ENCODE assay signal across 9 mouse cellular contexts in genomic region chr9:44486741-44487421, GRCm38 (mm10). TPM values are rescaled to one million over a fixed set of nuclear protein-coding genes. Genes with fewer than 3 reads are reported as not detected.
DNase-seq lines count a peak whose midpoint lies in the region; ATAC-seq and TF ChIP-seq lines count a peak whose summit lies in the region.
"Had no signal": no experiment of that assay in that cellular context is flagged by ENCODE, and none has a peak within 500 bp of the region (broad histone marks: within the 10 kb centered on the region; RNA-seq: fewer than 3 reads in every experiment).

No protein-coding gene starts in this region.

- 12% methylated on average over 15 of the region's 15 CpGs for WGBS in heart, embryonic 13.5 days
- 10% methylated on average over 15 of the region's 15 CpGs for WGBS in kidney, postnatal 0 days

- H3K4me1 ChIP-seq in heart, embryonic 13.5 days = peaks cover 85% of the 10 kb centered on the region
- peaks cover 75% of the 10 kb centered on the region for H3K4me1 ChIP-seq in kidney, postnatal 0 days (replicated peaks; ENCODE audit: insufficient read depth, low read length)

- TF ChIP-seq CTCF in left cerebral cortex, adult 2 months (IDR thresholded peaks at IDR 0.05) = no peak
- TF ChIP-seq CTCF in kidney, postnatal 0 days (IDR thresholded peaks at IDR 0.05; ENCODE audit: low read depth) = no peak

- no peaks in the 10 kb centered on the region for H3K9me3 ChIP-seq in heart, embryonic 13.5 days
- no peaks in the 10 kb centered on the region for H3K9me3 ChIP-seq in kidney, postnatal 0 days (replicated peaks; ENCODE audit: low read length)
- H3K9me3 ChIP-seq: G1E had no signal

- peak overlapping the region; percentile 99 for H3K9ac ChIP-seq in heart, embryonic 13.5 days
- H3K9ac ChIP-seq in kidney, postnatal 0 days (ENCODE audit: low read depth, low read length) = peak overlapping the region; percentile 14; the same call in 1 of the 2 replicates

- peak overlapping the region; percentile 83 for H3K4me2 ChIP-seq in heart, embryonic 13.5 days
- H3K4me2 ChIP-seq in kidney, postnatal 0 days (ENCODE audit: low read length) = peak overlapping the region; percentile 77

- peak overlapping the region; percentile 63; the same call in 1 of the 2 replicates for H3K27ac ChIP-seq in left cerebral cortex, adult 2 months
- H3K27ac ChIP-seq in heart, embryonic 13.5 days (replicated peaks) = peak overlapping the region; percentile 91
- peak overlapping the region; percentile 95 for H3K27ac ChIP-seq in kidney, postnatal 0 days

- ATAC-seq in heart, embryonic 13.5 days (ENCODE audit: extremely low read depth, insufficient number of reproducible peaks, low FRiP score, low TSS enrichment) = no peak
- ATAC-seq in kidney, postnatal 0 days (replicated peaks; ENCODE audit: low FRiP score, low read depth) = no peak
- no peak for ATAC-seq in erythroid progenitor cell, adult 5-6 weeks (replicated peaks; ENCODE audit: low FRiP score, poor library complexity, severe bottlenecking)

- no peak for DNase-seq in left cerebral cortex, adult 2 months (ENCODE audit: extremely low spot score in 1 of 2, low spot score in 2 of 2)
- DNase-seq in left cerebral cortex, postnatal 25 days (ENCODE audit: low spot score in 2 of 2) = no peak
- DNase-seq in cerebellum, postnatal 10 days = peak; percentile 59 to 61
- no peak for DNase-seq in kidney, postnatal 0 days (ENCODE audit: low spot score)
- peak; percentile 80 for DNase-seq in lung, postnatal 14 days
- DNase-seq in T-cell, adult 2 months (ENCODE audit: low spot score) = no peak

- no peaks in the 10 kb centered on the region for H3K27me3 ChIP-seq in heart, embryonic 13.5 days (replicated peaks)
- no peaks in the 10 kb centered on the region for H3K27me3 ChIP-seq in kidney, postnatal 0 days (ENCODE audit: insufficient read depth, low read length)

- intact Hi-C loops in left cerebral cortex, adult 2 months (cut with DNase I) = no loop called here
- intact Hi-C loops in left cerebral cortex, postnatal 25 days (cut with DNase I) = no loop called here

- peaks cover 6% of the 10 kb centered on the region; the same call in 1 of the 2 replicates for H3K36me3 ChIP-seq in heart, embryonic 13.5 days
- no peaks in the 10 kb centered on the region for H3K36me3 ChIP-seq in kidney, postnatal 0 days (ENCODE audit: insufficient read depth, low read length)
- H3K36me3 ChIP-seq: G1E had no signal

- H3K4me3 ChIP-seq in left cerebral cortex, adult 2 months = peak overlapping the region; percentile 27; the same call in 1 of the 2 replicates
- peak overlapping the region; percentile 99 for H3K4me3 ChIP-seq in heart, embryonic 13.5 days
- peak overlapping the region; percentile 96 for H3K4me3 ChIP-seq in kidney, postnatal 0 days (replicated peaks; ENCODE audit: low read depth, low read length)

RNA-seq across cellular contexts. Expression of gene Bcl9l, which starts 4.3 kb away (rescaled TPM):
- total RNA-seq in left cerebral cortex, adult 2 months (2021) = 10 to 100 TPM; 58.6 to 63.4 TPM
- total RNA-seq in left cerebral cortex, postnatal 25 days (2021) = 10 to 100 TPM; 60.3 to 60.9 TPM
- polyA plus RNA-seq in heart, embryonic 13.5 days (2015; fragmentation: Nextera tagmentation; extraction: Ambion mirVana) = 7.3 and 9.4 TPM in 2 replicates
- polyA plus RNA-seq in kidney, postnatal 0 days (2015; fragmentation: Nextera tagmentation; extraction: Ambion mirVana) = 8.7 and 9.1 TPM in 2 replicates
- 0.36 and 2.5 TPM in 2 replicates for total RNA-seq in erythroid progenitor cell, adult 5-6 weeks (2015; ENCODE audit: low replicate concordance)
- 1.2 and 1.7 TPM in 2 replicates for total RNA-seq in erythroid progenitor cell, adult 5-6 weeks (2017; ENCODE audit: low replicate concordance)

RNA-seq across cellular contexts. Expression of gene Upk2, which starts 32.1 kb away (rescaled TPM):
- not detected for total RNA-seq in left cerebral cortex, adult 2 months (2021)
- total RNA-seq in left cerebral cortex, postnatal 25 days (2021) = not detected
- not detected in 2 replicates for polyA plus RNA-seq in heart, embryonic 13.5 days (2015; fragmentation: Nextera tagmentation; extraction: Ambion mirVana)
- 19.9 and 27.8 TPM in 2 replicates for polyA plus RNA-seq in kidney, postnatal 0 days (2015; fragmentation: Nextera tagmentation; extraction: Ambion mirVana)
- not detected in 2 replicates for total RNA-seq in erythroid progenitor cell, adult 5-6 weeks (2015; ENCODE audit: low replicate concordance)
- not detected in 2 replicates for total RNA-seq in erythroid progenitor cell, adult 5-6 weeks (2017; ENCODE audit: low replicate concordance)
- total RNA-seq: G1E had no signal
- polyA plus RNA-seq: G1E had no signal

RNA-seq across cellular contexts. Expression of gene Foxr1, which starts 45.9 kb away (rescaled TPM):
- total RNA-seq in left cerebral cortex, adult 2 months (2021) = not detected
- total RNA-seq in left cerebral cortex, postnatal 25 days (2021) = not detected
- polyA plus RNA-seq in heart, embryonic 13.5 days (2015; fragmentation: Nextera tagmentation; extraction: Ambion mirVana) = not detected in 2 replicates
- not detected in 2 replicates for polyA plus RNA-seq in kidney, postnatal 0 days (2015; fragmentation: Nextera tagmentation; extraction: Ambion mirVana)
- not detected in 2 replicates for total RNA-seq in erythroid progenitor cell, adult 5-6 weeks (2015; ENCODE audit: low replicate concordance)
- total RNA-seq in erythroid progenitor cell, adult 5-6 weeks (2017; ENCODE audit: low replicate concordance) = not detected in 2 replicates
- polyA plus RNA-seq: G1E had no signal

Comparison
In these comparisons a context has a peak if more than half of its experiments do, and no peak if none do; other contexts are left out.
1. DNase-seq: peak in cerebellum, postnatal 10 days (2 of 2) and lung, postnatal 14 days (single experiment); none in left cerebral cortex, adult 2 months (0 of 2), left cerebral cortex, postnatal 25 days (0 of 2), kidney, postnatal 0 days (single experiment) and T-cell, adult 2 months (single experiment).
2. H3K4me3 ChIP-seq: peak in every context shown above with its lines; median percentile 99 in heart, embryonic 13.5 days; 96 in kidney, postnatal 0 days; 27 in left cerebral cortex, adult 2 months.
3. RNA of gene Bcl9l, which starts 4.3 kb away (total RNA-seq): 58.6 to 63.4 TPM in left cerebral cortex, adult 2 months and 60.3 to 60.9 TPM in left cerebral cortex, postnatal 25 days; 0.36 to 2.5 TPM in erythroid progenitor cell, adult 5-6 weeks; every median in the first group is over 10 times any median in the second.
4. Peak in every context shown above with its lines, with median percentiles within 50 percentile points of each other: H3K27ac ChIP-seq.